Mouse (Mus musculus): ENCODE measurements around the gene Exoc6.

The Exoc6 gene

GRCm38 (mm10) chr19:37690716-37691115 lies 140.5 kb downstream of the Exoc6 start:
- DNase-seq (ENCODE audit: low spot score) = no peak

- peak; percentile 54 for DNase-seq (ENCODE audit: low spot score)
Measured at GRCm38 (mm10) chr19:37692879-37693278, 142.7 kb downstream of the Exoc6 start.

- no peak for DNase-seq (ENCODE audit: low spot score)
Measured at GRCm38 (mm10) chr19:37695146-37695545, 144.9 kb downstream of the Exoc6 start.

GRCm38 (mm10) chr19:37695762-37696602 lies 145.8 kb downstream of the Exoc6 start:
- peak; percentile 52 for DNase-seq (ENCODE audit: low spot score)

GRCm38 (mm10) chr19:37696603-37697334 lies 146.6 kb downstream of the Exoc6 start:
- DNase-seq (ENCODE audit: low spot score) = no peak

GRCm38 (mm10) chr19:37697335-37697636 lies 147.1 kb downstream of the Exoc6 start:
- DNase-seq (ENCODE audit: low spot score) = no peak

GRCm38 (mm10) chr19:37697651-37698272 lies 147.5 kb downstream of the Exoc6 start, which contains the start of gene Cyp26a1:
Gene Cyp26a1 (plus strand): TSS chr19:37697798.
- DNase-seq (ENCODE audit: low spot score) = peak; percentile 51

- peak; percentile 52 for DNase-seq (ENCODE audit: low spot score)
Measured at GRCm38 (mm10) chr19:37698273-37699160, 148.3 kb downstream of the Exoc6 start.

- DNase-seq (ENCODE audit: low spot score) = no peak
Measured at GRCm38 (mm10) chr19:37699711-37700110, 149.5 kb downstream of the Exoc6 start.

GRCm38 (mm10) chr19:37702377-37703076 lies 152.3 kb downstream of the Exoc6 start:
- no peak for DNase-seq (ENCODE audit: low spot score)

- DNase-seq (ENCODE audit: low spot score) = peak; percentile 91
Measured at GRCm38 (mm10) chr19:37703902-37704509, 153.8 kb downstream of the Exoc6 start.

GRCm38 (mm10) chr19:37705722-37706121 lies 155.5 kb downstream of the Exoc6 start:
- DNase-seq (ENCODE audit: low spot score) = no peak

GRCm38 (mm10) chr19:37714681-37715080 lies 164.5 kb downstream of the Exoc6 start:
- no peak for DNase-seq (ENCODE audit: low spot score)

GRCm38 (mm10) chr19:37715980-37716379 lies 165.8 kb downstream of the Exoc6 start:
- no peak for DNase-seq (ENCODE audit: low spot score)

- peak; percentile 58 for DNase-seq (ENCODE audit: low spot score)
Measured at GRCm38 (mm10) chr19:37716524-37717175, 166.4 kb downstream of the Exoc6 start.

GRCm38 (mm10) chr19:37719166-37719565 lies 168.9 kb downstream of the Exoc6 start:
- DNase-seq (ENCODE audit: low spot score) = no peak

- DNase-seq (ENCODE audit: low spot score) = peak; percentile 43
Measured at GRCm38 (mm10) chr19:37724591-37724990, 174.4 kb downstream of the Exoc6 start.

- DNase-seq (ENCODE audit: low spot score) = peak; percentile 17
Measured at GRCm38 (mm10) chr19:37726585-37726984, 176.4 kb downstream of the Exoc6 start.

- peak; percentile 12 for DNase-seq (ENCODE audit: low spot score)
Measured at GRCm38 (mm10) chr19:37727366-37727765, 177.1 kb downstream of the Exoc6 start.
